Mouse (Mus musculus) liver, postnatal 0 days (tissue): ENCODE results near the gene Nalcn. TPM values are rescaled to one million over a fixed set of nuclear protein-coding genes. Genes with fewer than 3 reads are reported as not detected.

ENCODE experiments used
- ATAC-seq: fragments of 200-750 bp; cut with Nextera tagmentation; 2 replicates; pipeline ENCODE4 v1.8.0; 2017; ENCODE audit warnings: mild to moderate bottlenecking, moderate library complexity
- DNase-seq: peaks from one replicate; pipeline ENCODE4 v3.0.0-alpha.2; 2016
- H3K27ac ChIP-seq: fragments of 300-500 bp; sonication (generic); 2 replicates; pipeline ENCODE4 v1.5.1; 2014; ENCODE audit warnings: antibody characterized with exemption, moderate library complexity, mild to moderate bottlenecking, low read depth
- H3K27me3 ChIP-seq: fragments of 300-500 bp; sonication (generic); 2 replicates; pipeline ENCODE4 v1.6.1; 2014; ENCODE audit warnings: low read length, control low read depth, mixed read lengths; ENCODE audit not compliant: insufficient read depth
- H3K36me3 ChIP-seq: fragments of 300-500 bp; sonication (generic); replicated peaks from 2 replicates; pipeline ENCODE4 v1.6.1; 2014; ENCODE audit warnings: mild to moderate bottlenecking, control low read depth, low read length, moderate library complexity, mixed read lengths; ENCODE audit not compliant: insufficient read depth
- H3K4me1 ChIP-seq: fragments of 300-500 bp; sonication (generic); 2 replicates; pipeline ENCODE4 v1.6.1; 2014; ENCODE audit warnings: antibody characterized with exemption, mild to moderate bottlenecking, control low read depth; ENCODE audit not compliant: insufficient read depth
- H3K4me2 ChIP-seq: fragments of 300-500 bp; sonication (generic); 2 replicates; pipeline ENCODE4 v1.6.1; 2014; ENCODE audit warnings: low read depth, mild to moderate bottlenecking, low read length, moderate library complexity, mixed read lengths
- H3K4me3 ChIP-seq: fragments of 300-500 bp; sonication (generic); 2 replicates; pipeline ENCODE4 v1.5.1; 2014; ENCODE audit warnings: low read depth, low read length
- H3K9ac ChIP-seq: fragments of 300-500 bp; sonication (generic); replicated peaks from 2 replicates; pipeline ENCODE4 v1.6.1; 2014; ENCODE audit warnings: mild to moderate bottlenecking, moderate library complexity
- H3K9me3 ChIP-seq: fragments of 300-500 bp; sonication (generic); 2 replicates; pipeline ENCODE4 v1.6.1; 2016; ENCODE audit warnings: mild to moderate bottlenecking, control low read depth, low read length, mixed read lengths
- CTCF ChIP-seq: sonication (generic); IDR thresholded peaks from 2 replicates; pipeline ENCODE4 v1.5.1; 2016; ENCODE audit warnings: antibody characterized with exemption, low read depth
- EP300 ChIP-seq: IDR thresholded peaks from 2 replicates; pipeline ENCODE4 v1.6.1; 2016; ENCODE audit warnings: antibody characterized with exemption, low read depth, mild to moderate bottlenecking
- WGBS: fragments of 180-500 bp; shearing (Covaris S2); extraction: QIAGEN DNeasy Blood & Tissue Kit; methylation state at CpG from one replicate; pipeline ENCODE4 v1.1.7; 2014; ENCODE audit not compliant: insufficient replicate concordance; 5-methylcytosine and 5-hydroxymethylcytosine counted together
- polyA plus RNA-seq: library from polyadenylated mRNA; unstranded; fragments of >200 nt; fragmentation: Nextera tagmentation; extraction: Ambion mirVana; gene quantifications from 2 replicates; pipeline ENCODE4 v1.2.1, GENCODE M21; 2015

Gene Nalcn
- polyA plus RNA-seq, 1 experiment from 2014 or later, result not detected

GRCm38 (mm10) chr14:123531271-123531670 is 95.7 kb downstream of the Nalcn start:
- no peak overlapping the region for H3K4me3 ChIP-seq
- H3K4me1 ChIP-seq, result no peaks in the 10 kb centered on the region
- DNase-seq (no peak), ATAC-seq (no peak)
- WGBS, result 26% methylated on average over 1 of the region's 1 CpGs
- TF ChIP-seq CTCF (no peak), EP300 (no peak)
- H3K4me2 ChIP-seq, result no peak overlapping the region
- H3K9me3 ChIP-seq, result no peaks in the 10 kb centered on the region
- H3K9ac ChIP-seq, result no peak overlapping the region
- H3K27me3 ChIP-seq, result no peaks in the 10 kb centered on the region
- H3K36me3 ChIP-seq, result no peaks in the 10 kb centered on the region
- no peak overlapping the region for H3K27ac ChIP-seq

- H3K36me3 ChIP-seq, result no peaks in the 10 kb centered on the region
- H3K27me3 ChIP-seq, result no peaks in the 10 kb centered on the region
- no peak for TF ChIP-seq EP300
- TF ChIP-seq CTCF, result no peak
- H3K4me3 ChIP-seq, result no peak overlapping the region
- H3K9ac ChIP-seq, result no peak overlapping the region
- ATAC-seq, result no peak
- H3K9me3 ChIP-seq, result no peaks in the 10 kb centered on the region
- no peak overlapping the region for H3K27ac ChIP-seq
- DNase-seq, result no peak
- H3K4me1 ChIP-seq, result no peaks in the 10 kb centered on the region
- H3K4me2 ChIP-seq, result no peak overlapping the region
Observed at GRCm38 (mm10) chr14:123529143-123529542, 97.8 kb downstream of the Nalcn start.

- Histone ChIP-seq H3K4me3 (no peak overlapping the region), H3K9ac (no peak overlapping the region), H3K27me3 (no peaks in the 10 kb centered on the region), H3K9me3 (no peaks in the 10 kb centered on the region), H3K4me1 (no peaks in the 10 kb centered on the region), H3K4me2 (no peak overlapping the region), H3K27ac (no peak overlapping the region), H3K36me3 (no peaks in the 10 kb centered on the region)
- 35% methylated on average over 8 of the region's 8 CpGs for WGBS
- DNase-seq (no peak), ATAC-seq (no peak)
- no peak for TF ChIP-seq EP300
- TF ChIP-seq CTCF, result no peak
Observed at GRCm38 (mm10) chr14:123513376-123514141, 113.4 kb downstream of the Nalcn start.

GRCm38 (mm10) chr14:123512923-123513322 is 114.0 kb downstream of the Nalcn start:
- Histone ChIP-seq H3K36me3 (no peaks in the 10 kb centered on the region), H3K9ac (no peak overlapping the region), H3K4me2 (no peak overlapping the region), H3K9me3 (no peaks in the 10 kb centered on the region), H3K27ac (no peak overlapping the region), H3K27me3 (no peaks in the 10 kb centered on the region), H3K4me3 (no peak overlapping the region), H3K4me1 (no peaks in the 10 kb centered on the region)
- DNase-seq, result no peak
- WGBS, result 60% methylated on average over 2 of the region's 2 CpGs
- ATAC-seq, result no peak
- TF ChIP-seq EP300 (no peak), CTCF (no peak)

GRCm38 (mm10) chr14:123495544-123495943 is 131.4 kb downstream of the Nalcn start:
- TF ChIP-seq EP300, result no peak
- TF ChIP-seq CTCF, result no peak
- Histone ChIP-seq H3K4me3 (no peak overlapping the region), H3K27ac (no peak overlapping the region), H3K9me3 (no peaks in the 10 kb centered on the region), H3K4me2 (no peak overlapping the region), H3K4me1 (no peaks in the 10 kb centered on the region), H3K9ac (no peak overlapping the region), H3K36me3 (no peaks in the 10 kb centered on the region), H3K27me3 (no peaks in the 10 kb centered on the region)
- DNase-seq (no peak), ATAC-seq (no peak)

GRCm38 (mm10) chr14:123488575-123489207 is 138.3 kb downstream of the Nalcn start:
- no peak overlapping the region for H3K9ac ChIP-seq
- H3K4me1 ChIP-seq, result no peaks in the 10 kb centered on the region
- H3K27ac ChIP-seq, result no peak overlapping the region
- no peaks in the 10 kb centered on the region for H3K36me3 ChIP-seq
- H3K27me3 ChIP-seq, result no peaks in the 10 kb centered on the region
- no peak overlapping the region for H3K4me2 ChIP-seq
- ATAC-seq (no peak), DNase-seq (no peak)
- no peak overlapping the region for H3K4me3 ChIP-seq
- no peaks in the 10 kb centered on the region for H3K9me3 ChIP-seq
- TF ChIP-seq CTCF (no peak), EP300 (no peak)
- WGBS, result 58% methylated on average over 1 of the region's 1 CpGs
